Mouse (Mus musculus): ENCODE measurements around the gene Micu1.

DNA sequence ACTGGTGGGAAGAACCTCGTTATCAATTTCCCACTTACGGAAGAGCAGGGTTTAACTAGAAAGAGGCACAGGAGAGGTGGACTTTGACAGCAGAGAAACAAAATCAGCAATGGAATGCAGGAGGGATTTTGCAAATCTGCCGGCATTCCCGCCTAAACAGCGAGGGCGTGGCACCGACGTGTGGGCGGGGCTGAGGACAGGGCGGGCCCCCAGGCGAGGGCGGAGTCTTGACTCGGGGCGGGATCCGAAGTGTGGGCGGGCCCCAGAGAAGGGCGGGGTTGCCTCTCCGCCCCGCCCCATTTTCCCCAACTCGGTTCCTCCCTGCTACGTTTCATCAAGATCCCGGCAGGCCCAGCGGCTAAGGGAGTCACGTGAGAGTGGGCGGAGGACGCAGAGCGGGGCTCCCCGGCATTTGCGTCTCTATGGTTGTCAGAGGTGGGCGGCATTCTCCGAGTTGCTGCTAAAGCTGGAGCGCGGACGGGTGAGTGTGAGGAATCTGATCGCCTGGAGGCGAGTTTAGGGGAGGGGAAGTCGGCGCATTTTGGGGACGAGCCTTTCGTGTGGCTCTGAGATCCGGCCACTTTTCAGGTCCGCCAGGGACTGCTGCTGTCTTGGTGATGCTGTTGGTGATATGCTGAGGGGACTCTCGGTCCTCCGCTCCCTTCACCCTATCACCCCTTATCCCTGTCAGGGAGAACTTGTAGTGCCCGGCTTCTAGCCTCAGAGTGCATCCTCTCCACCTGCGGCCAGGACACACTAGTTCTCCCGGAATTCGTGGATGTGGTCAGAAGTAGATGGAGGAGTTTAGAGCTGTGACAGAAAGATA, at the start of gene Micu1:
- peak; percentile 66; the same call in 1 of the 2 replicates for TF ChIP-seq EP300 (IDR thresholded peaks at IDR 0.05; ENCODE audit: insufficient read depth, low read depth, low read length)
- no peak for TF ChIP-seq CTCF (IDR thresholded peaks at IDR 0.05; ENCODE audit: low read depth, low read length)

Measured in ES-Bruce4 (cell line).